Mouse (Mus musculus) ES-Bruce4 (cell line): ENCODE results near the gene Castor2. TPM values are rescaled to one million over a fixed set of nuclear protein-coding genes. Genes with fewer than 3 reads are reported as not detected.

ENCODE experiments used
- H3K27ac ChIP-seq: 2 replicates; pipeline ENCODE4 v1.5.1; 2012; ENCODE audit warnings: low read length, inconsistent platforms; ENCODE audit not compliant: insufficient read depth
- H3K27me3 ChIP-seq: 2 replicates; pipeline ENCODE4 v1.6.1; 2012; ENCODE audit warnings: mild to moderate bottlenecking, low read length, inconsistent platforms; ENCODE audit not compliant: control insufficient read depth, poor library complexity, insufficient read depth, severe bottlenecking
- H3K36me3 ChIP-seq: 2 replicates; pipeline ENCODE4 v1.6.1; 2012; ENCODE audit warnings: inconsistent platforms, mild to moderate bottlenecking, low read length, moderate library complexity; ENCODE audit not compliant: control insufficient read depth, poor library complexity, insufficient read depth, severe bottlenecking
- H3K4me1 ChIP-seq: one replicate; pipeline ENCODE4 v1.8.1; 2011; ENCODE audit warnings: low read length; ENCODE audit not compliant: control insufficient read depth, insufficient read depth
- H3K4me3 ChIP-seq: 2 replicates; pipeline ENCODE4 v1.5.1; 2011; ENCODE audit warnings: low read depth, mild to moderate bottlenecking, low read length
- H3K9ac ChIP-seq: 2 replicates; pipeline ENCODE4 v1.6.1; 2012; ENCODE audit warnings: low read depth, mild to moderate bottlenecking, inconsistent platforms; ENCODE audit not compliant: poor library complexity, severe bottlenecking
- H3K9me3 ChIP-seq: replicated peaks from 2 replicates; pipeline ENCODE4 v1.6.1; 2012; ENCODE audit warnings: mild to moderate bottlenecking, low read length, inconsistent platforms; ENCODE audit not compliant: control insufficient read depth, poor library complexity, insufficient read depth, severe bottlenecking
- CTCF ChIP-seq: IDR thresholded peaks from one replicate; pipeline ENCODE4 v1.8.1; 2011; ENCODE audit warnings: low read depth, low read length
- EP300 ChIP-seq: IDR thresholded peaks from 2 replicates; pipeline ENCODE4 v1.6.1; 2011; ENCODE audit warnings: low read depth, low read length; ENCODE audit not compliant: insufficient read depth
- POLR2A ChIP-seq: IDR thresholded peaks from one replicate; pipeline ENCODE4 v1.8.1; 2011; ENCODE audit warnings: low read length; ENCODE audit not compliant: insufficient read depth
- polyA plus RNA-seq: library from polyadenylated mRNA; stranded (reverse); fragments of >200 nt; gene quantifications from 2 replicates; pipeline ENCODE4 v1.2.4, GENCODE M21; 2011; ENCODE audit warnings: low read depth; ENCODE audit not compliant: missing spikeins, insufficient read depth, insufficient read length

Gene Castor2
- polyA plus RNA-seq, 1 experiment: 11.1 TPM

DNA sequence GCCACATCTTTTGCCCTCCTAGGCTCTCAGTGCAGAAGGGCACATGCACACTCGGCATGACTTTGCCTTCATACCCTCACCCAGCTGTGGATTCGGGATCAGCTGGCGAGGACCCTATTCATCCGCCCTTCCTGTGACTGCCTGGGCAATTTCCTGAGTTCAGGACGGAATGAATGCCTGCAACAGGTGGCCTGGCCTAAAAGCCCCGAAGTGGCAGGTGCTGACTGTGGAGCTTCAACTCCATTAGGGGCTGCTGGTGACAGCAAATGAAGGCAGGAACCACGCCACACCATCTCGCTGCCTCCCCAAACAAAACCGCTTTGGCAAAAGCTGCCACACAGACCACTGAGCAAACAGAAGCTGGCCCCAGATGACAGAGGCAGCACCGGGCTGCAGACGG, 52.4 kb downstream of the Castor2 start:
- no peak overlapping the region for H3K27ac ChIP-seq
- H3K27me3 ChIP-seq: no peaks in the 10 kb centered on the region
- H3K9me3 ChIP-seq: no peaks in the 10 kb centered on the region
- TF ChIP-seq POLR2A (no peak), CTCF (no peak), EP300 (no peak)
- no peak overlapping the region for H3K9ac ChIP-seq
- peaks cover 7% of the 10 kb centered on the region for H3K36me3 ChIP-seq
- no peak overlapping the region for H3K4me3 ChIP-seq
- no peaks in the 10 kb centered on the region for H3K4me1 ChIP-seq

DNA sequence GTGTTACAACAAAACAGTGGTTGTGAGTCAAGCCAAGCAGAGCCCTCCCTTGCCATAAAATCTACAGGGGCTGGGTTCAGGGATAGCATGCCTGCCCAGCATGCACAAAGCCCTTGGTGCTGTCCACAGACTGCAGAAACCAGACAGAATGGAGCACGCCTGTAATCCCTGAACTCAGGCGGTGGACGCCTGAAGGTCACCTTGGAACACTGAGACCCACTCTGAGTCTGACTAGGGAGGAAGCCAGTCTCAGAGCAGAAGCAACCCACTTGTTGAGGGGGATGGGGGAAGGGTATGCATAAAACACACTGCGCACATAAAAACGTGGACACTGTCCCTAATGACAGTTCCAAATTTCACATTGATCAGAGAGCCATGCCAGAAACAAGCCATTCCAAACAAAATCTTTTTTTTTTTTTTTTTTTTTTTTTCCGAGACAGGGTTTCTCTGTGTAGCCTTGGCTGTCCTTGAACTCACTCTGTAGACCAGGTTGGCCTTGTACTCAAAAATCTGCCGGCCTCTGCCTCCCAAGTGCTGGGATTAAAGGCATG, 56.5 kb downstream of the Castor2 start:
- no peak overlapping the region for H3K4me3 ChIP-seq
- no peaks in the 10 kb centered on the region for H3K9me3 ChIP-seq
- H3K9ac ChIP-seq: no peak overlapping the region
- H3K27me3 ChIP-seq: no peaks in the 10 kb centered on the region
- no peak overlapping the region for H3K27ac ChIP-seq
- peaks cover 12% of the 10 kb centered on the region for H3K36me3 ChIP-seq
- H3K4me1 ChIP-seq: no peaks in the 10 kb centered on the region
- no peak for TF ChIP-seq CTCF
- TF ChIP-seq POLR2A: no peak
- TF ChIP-seq EP300: no peak

DNA sequence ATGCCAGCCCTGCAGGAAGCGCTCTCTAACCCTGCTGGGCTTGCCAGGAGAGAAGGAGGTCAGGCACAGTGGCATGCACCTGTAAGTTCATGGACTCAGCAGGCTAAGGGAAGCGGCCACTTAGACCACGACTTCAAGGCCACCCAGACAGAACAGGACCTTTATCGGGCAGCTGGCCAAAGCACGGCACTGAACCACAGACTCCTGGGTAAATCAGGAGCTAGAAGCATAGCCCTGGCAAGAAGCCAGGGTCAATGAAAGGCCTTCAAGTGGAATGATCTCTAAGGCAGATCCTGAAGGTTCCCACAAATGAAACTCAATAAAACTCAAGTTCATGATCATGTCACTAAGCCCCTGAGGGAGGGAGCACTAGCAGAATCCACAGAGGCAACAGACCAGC, 65.2 kb downstream of the Castor2 start:
- Histone ChIP-seq H3K27ac (no peak overlapping the region), H3K9ac (no peak overlapping the region), H3K27me3 (no peaks in the 10 kb centered on the region), H3K4me3 (no peak overlapping the region), H3K36me3 (peaks cover 14% of the 10 kb centered on the region), H3K9me3 (no peaks in the 10 kb centered on the region), H3K4me1 (no peaks in the 10 kb centered on the region)
- TF ChIP-seq CTCF (no peak), POLR2A (no peak)

DNA sequence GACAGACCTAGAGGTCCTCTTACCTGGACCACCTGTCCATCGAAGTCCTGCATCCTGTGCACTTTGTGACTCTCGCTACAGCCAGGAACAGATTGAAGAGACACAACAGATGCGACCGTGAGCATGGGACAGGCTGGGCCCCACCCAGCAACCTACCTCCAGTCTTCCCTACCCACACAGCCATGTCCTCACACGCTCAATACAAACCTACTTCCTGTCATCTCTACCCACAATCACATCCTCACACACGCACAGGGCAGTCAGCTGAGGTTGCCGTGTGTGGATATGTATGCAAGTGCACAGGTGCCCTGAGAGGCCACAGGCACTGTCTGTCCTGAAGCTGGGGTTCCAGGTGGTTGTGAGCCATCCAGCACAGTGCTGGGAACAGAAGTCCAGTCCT, 67.1 kb downstream of the Castor2 start:
- peaks cover 16% of the 10 kb centered on the region for H3K36me3 ChIP-seq

DNA sequence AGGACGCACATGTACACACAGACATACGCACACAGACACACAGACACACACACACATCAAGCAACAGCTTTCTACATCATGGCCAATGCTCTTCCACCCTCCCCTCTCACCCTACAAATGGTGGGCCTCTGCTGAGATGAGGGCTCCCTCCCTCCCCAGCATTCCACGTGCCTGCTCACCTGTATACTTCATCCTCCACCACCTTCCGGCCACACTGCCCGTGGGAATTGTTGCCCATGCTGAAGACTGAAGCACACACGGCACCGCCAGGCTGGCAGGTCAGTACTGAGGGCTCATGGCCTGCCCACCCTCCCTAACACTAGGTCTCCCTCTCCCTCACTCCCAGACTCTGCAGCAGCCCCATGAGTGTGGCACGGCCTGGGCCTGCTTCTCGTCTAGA, 68.5 kb downstream of the Castor2 start:
- no peak overlapping the region for H3K27ac ChIP-seq
- no peak overlapping the region for H3K9ac ChIP-seq
- peaks cover 15% of the 10 kb centered on the region for H3K36me3 ChIP-seq
- H3K9me3 ChIP-seq: no peaks in the 10 kb centered on the region
- H3K4me3 ChIP-seq: no peak overlapping the region
- H3K4me1 ChIP-seq: no peaks in the 10 kb centered on the region
- TF ChIP-seq POLR2A (no peak), CTCF (no peak), EP300 (no peak)
- no peaks in the 10 kb centered on the region for H3K27me3 ChIP-seq

More for the DNA sequence above, 67.1 kb downstream of the Castor2 start:
- Histone ChIP-seq H3K9me3 (no peaks in the 10 kb centered on the region), H3K9ac (no peak overlapping the region), H3K4me1 (no peaks in the 10 kb centered on the region), H3K27ac (no peak overlapping the region), H3K27me3 (no peaks in the 10 kb centered on the region), H3K4me3 (no peak overlapping the region)
- TF ChIP-seq CTCF (no peak), EP300 (no peak), POLR2A (no peak)

DNA sequence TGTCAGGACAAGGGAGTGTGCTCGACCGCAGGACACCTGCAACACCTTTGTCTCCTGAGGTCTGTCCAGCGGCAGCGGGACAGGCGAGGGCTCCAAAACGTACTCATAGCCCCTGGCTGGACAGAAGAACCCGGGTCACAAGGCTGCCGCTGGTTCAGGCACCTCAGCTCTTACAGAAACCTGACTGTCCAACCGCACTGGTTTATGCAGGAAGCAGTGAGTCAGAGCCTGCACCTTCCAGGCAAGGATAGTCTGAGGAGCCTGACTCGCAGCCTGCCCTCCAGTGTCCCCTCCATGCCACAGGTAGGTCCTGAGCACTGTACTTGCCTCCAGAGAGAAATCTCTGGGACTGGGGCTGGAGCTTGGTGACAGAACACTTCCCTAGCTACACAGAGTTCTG, 69.7 kb downstream of the Castor2 start:
- Histone ChIP-seq H3K27me3 (no peaks in the 10 kb centered on the region), H3K27ac (no peak overlapping the region), H3K9ac (no peak overlapping the region), H3K4me3 (no peak overlapping the region), H3K9me3 (no peaks in the 10 kb centered on the region), H3K4me1 (no peaks in the 10 kb centered on the region), H3K36me3 (peaks cover 13% of the 10 kb centered on the region)
- no peak for TF ChIP-seq CTCF
- no peak for TF ChIP-seq POLR2A
- no peak for TF ChIP-seq EP300
